ENCODE assay signal across 8 mouse cellular contexts in the genomic region with DNA sequence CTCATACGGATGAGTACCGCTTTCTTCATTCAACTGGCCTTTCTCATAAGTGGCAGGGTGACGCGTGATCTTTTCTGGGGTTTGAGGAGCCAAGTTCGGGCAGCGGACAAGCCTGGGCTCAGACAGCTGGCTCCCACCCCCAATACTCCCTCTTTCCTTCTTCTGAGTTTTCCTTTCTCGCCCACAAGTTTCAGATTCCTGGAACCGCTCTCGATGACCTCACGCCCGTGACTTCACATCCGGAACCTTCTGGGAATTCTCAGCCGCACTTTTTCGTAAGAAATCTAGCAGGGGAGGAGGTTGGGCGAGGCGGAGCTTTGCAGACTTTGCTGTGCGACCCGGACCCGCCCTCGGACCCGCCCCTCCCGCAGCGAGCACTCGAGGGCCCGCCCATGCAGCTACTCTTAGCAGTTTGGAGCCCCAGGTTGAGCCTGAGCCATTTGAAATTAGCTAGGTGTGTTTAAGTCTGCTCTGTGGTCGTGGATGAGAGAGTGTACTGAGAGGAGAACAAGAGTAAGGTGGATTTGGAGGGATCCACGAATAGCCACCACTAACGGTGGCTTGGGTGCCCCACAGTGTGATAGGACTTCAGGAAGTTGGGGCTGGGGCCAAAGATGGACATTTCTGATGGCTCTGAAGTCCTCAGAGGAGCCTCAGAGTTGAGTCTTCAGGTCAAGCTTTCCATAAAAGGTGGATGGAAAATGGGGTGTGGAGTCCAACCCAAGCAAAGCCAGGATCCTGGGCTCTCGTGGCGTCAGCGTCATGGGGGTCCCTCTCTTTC. TPM values are rescaled to one million over a fixed set of nuclear protein-coding genes. Genes with fewer than 3 reads are reported as not detected.
DNase-seq lines count a peak whose midpoint lies in the region; ATAC-seq and TF ChIP-seq lines count a peak whose summit lies in the region.

No protein-coding gene starts in this region.

- no peak for TF ChIP-seq CTCF in liver, adult 2 months (IDR thresholded peaks at IDR 0.05; ENCODE audit: low read depth, low read length)
- no peak for TF ChIP-seq CTCF in midbrain, postnatal 0 days (IDR thresholded peaks at IDR 0.05)

- H3K4me2 ChIP-seq in intestine, embryonic 14.5 days (ENCODE audit: low read length): peak overlapping the region; percentile 77
- H3K4me2 ChIP-seq in midbrain, postnatal 0 days (ENCODE audit: low read depth, low read length, poor library complexity, severe bottlenecking): peak overlapping the region; percentile 46

- H3K4me3 ChIP-seq in intestine, embryonic 14.5 days (ENCODE audit: low read depth, low read length): peak overlapping the region; percentile 46
- peak overlapping the region; percentile 70 for H3K4me3 ChIP-seq in liver, adult 2 months (ENCODE audit: insufficient read depth, low read depth, low read length)
- peak overlapping the region; percentile 27 for H3K4me3 ChIP-seq in midbrain, postnatal 0 days (ENCODE audit: low read depth, low read length)

- 0 out of 2 replicates have a peak, but pooled peaks have one; percentile 19 for TF ChIP-seq POLR2A in liver, adult 2 months (IDR thresholded peaks at IDR 0.05; ENCODE audit: extremely low read depth, insufficient read depth, low read length)

- no peaks in the 10 kb centered on the region for H3K27me3 ChIP-seq in intestine, embryonic 14.5 days (replicated peaks; ENCODE audit: control insufficient read depth, insufficient read depth, low read length)
- no peaks in the 10 kb centered on the region for H3K27me3 ChIP-seq in liver, adult 2 months (ENCODE audit: control insufficient read depth, insufficient read depth, low read length)
- H3K27me3 ChIP-seq in midbrain, postnatal 0 days (ENCODE audit: insufficient read depth, low read length): no peaks in the 10 kb centered on the region

- no peaks in the 10 kb centered on the region for H3K36me3 ChIP-seq in intestine, embryonic 14.5 days (ENCODE audit: control insufficient read depth, insufficient read depth, low read length)
- no peaks in the 10 kb centered on the region for H3K36me3 ChIP-seq in liver, adult 2 months (ENCODE audit: control insufficient read depth, insufficient read depth, low read length)
- no peaks in the 10 kb centered on the region for H3K36me3 ChIP-seq in midbrain, postnatal 0 days (ENCODE audit: insufficient read depth, low read length)

- no peaks in the 10 kb centered on the region for H3K9me3 ChIP-seq in intestine, embryonic 14.5 days (ENCODE audit: control insufficient read depth, low read length)
- H3K9me3 ChIP-seq in midbrain, postnatal 0 days (ENCODE audit: low read length): no peaks in the 10 kb centered on the region

- H3K4me1 ChIP-seq in intestine, embryonic 14.5 days (replicated peaks; ENCODE audit: control insufficient read depth, insufficient read depth, low read length): peaks cover 8% of the 10 kb centered on the region
- peaks cover 16% of the 10 kb centered on the region for H3K4me1 ChIP-seq in liver, adult 2 months (ENCODE audit: control insufficient read depth, insufficient read depth, low read length)
- H3K4me1 ChIP-seq in midbrain, postnatal 0 days (ENCODE audit: insufficient read depth, low read length): 0 out of 2 replicates have a peak, but pooled peaks cover 3% of the 10 kb centered on the region

- peak overlapping the region; percentile 56 for H3K9ac ChIP-seq in intestine, embryonic 14.5 days (ENCODE audit: low read length)
- peak overlapping the region; percentile 79 for H3K9ac ChIP-seq in liver, adult 2 months (ENCODE audit: low read depth, low read length)
- H3K9ac ChIP-seq in midbrain, postnatal 0 days (replicated peaks; ENCODE audit: low read length, poor library complexity, severe bottlenecking): no peak overlapping the region

- peak; percentile 91 for ATAC-seq in intestine, embryonic 14.5 days (replicated peaks; ENCODE audit: low FRiP score, low TSS enrichment, low read depth)
- no peak for ATAC-seq in midbrain, postnatal 0 days (ENCODE audit: low FRiP score)

- H3K79me2 ChIP-seq in liver, adult 2 months (ENCODE audit: control insufficient read depth, insufficient read depth, low read length): no peaks in the 10 kb centered on the region

- peak overlapping the region; percentile 87 for H3K27ac ChIP-seq in intestine, embryonic 14.5 days (ENCODE audit: low read depth)
- peak overlapping the region; percentile 95 for H3K27ac ChIP-seq in liver, adult 2 months (replicated peaks; ENCODE audit: insufficient read depth, low read depth, low read length)
- no peak overlapping the region for H3K27ac ChIP-seq in midbrain, postnatal 0 days (ENCODE audit: low read depth, low read length)

- DNase-seq in cerebellum, adult 8-10 months: peak; percentile 16
- no peak for DNase-seq in cerebellum, adult 9-10 months
- peak; percentile 90 for DNase-seq in embryo, embryonic 10 days (ENCODE audit: low spot score)
- peak; percentile 71 for DNase-seq in gonadal fat pad, adult 2 months (ENCODE audit: low read depth)
- peak; percentile 94 for DNase-seq in intestine, embryonic 14.5 days (ENCODE audit: low spot score)
- peak; percentile 86 for DNase-seq in liver, adult 2 months (ENCODE audit: extremely low read depth, low read depth, low spot score)
- peak; percentile 67 for DNase-seq in midbrain, postnatal 0 days (ENCODE audit: low spot score)
- peak; percentile 70 for DNase-seq in spleen, postnatal 36 days (ENCODE audit: low spot score in 2 of 2)

- whole genome bisulfite sequencing in intestine, embryonic 14.5 days: 10% methylated on average over 31 of the region's 31 CpGs
- 9% methylated on average over 31 of the region's 31 CpGs for WGBS in liver, adult 2 months
- 10% methylated on average over 31 of the region's 31 CpGs for WGBS in midbrain, postnatal 0 days

RNA-seq across cellular contexts. Expression of a gene that starts 17.7 kb away (rescaled TPM):
- 22.6 and 28.6 TPM in 2 replicates for polyA plus RNA-seq in gonadal fat pad, adult 2 months (2012; rRNA removed)
- polyA plus RNA-seq in intestine, embryonic 14.5 days (2014; fragmentation: Nextera tagmentation; extraction: Ambion mirVana): 1.4 and 1.8 TPM in 2 replicates
- total RNA-seq in liver, adult 2 months (2014; rRNA removed): 5.8 and 9.2 TPM in 2 replicates
- 9.7 and 10.4 TPM in 2 replicates for polyA plus RNA-seq in liver, adult 2 months (2012; rRNA removed)
- 1.7 and 1.9 TPM in 2 replicates for total RNA-seq in midbrain, postnatal 0 days (2014; rRNA removed)
- polyA plus RNA-seq in midbrain, postnatal 0 days (2015; fragmentation: Nextera tagmentation; extraction: Ambion mirVana): 0.91 and 1.1 TPM in 2 replicates

RNA-seq across cellular contexts. Expression of a gene that starts 21.3 kb away (rescaled TPM):
- 0.14 and 0.26 TPM in 2 replicates for polyA plus RNA-seq in gonadal fat pad, adult 2 months (2012; rRNA removed)
- polyA plus RNA-seq in intestine, embryonic 14.5 days (2014; fragmentation: Nextera tagmentation; extraction: Ambion mirVana): 0.03 TPM in 1 of 2 replicates, not detected in the other
- total RNA-seq in liver, adult 2 months (2014; rRNA removed): under 0.01 and 0.09 TPM in 2 replicates
- 0.11 TPM in 2 replicates for polyA plus RNA-seq in liver, adult 2 months (2012; rRNA removed)
- total RNA-seq in midbrain, postnatal 0 days (2014; rRNA removed): 0.05 TPM in 1 of 2 replicates, not detected in the other
- polyA plus RNA-seq in midbrain, postnatal 0 days (2015; fragmentation: Nextera tagmentation; extraction: Ambion mirVana): not detected in 2 replicates
